Mouse (Mus musculus) E14TG2a.4 (cell line): Measurements from ENCODE around the gene Kcnk1.

ENCODE experiments used
- CTCF ChIP-seq: conservative IDR thresholded peaks from 2 replicates; pipeline ENCODE4 v1.5.1; 2014; ENCODE audit warnings: low read length
- NANOG ChIP-seq: IDR thresholded peaks from 2 replicates; pipeline ENCODE4 v1.6.1; 2014; ENCODE audit warnings: borderline replicate concordance, low read length, mixed read lengths
- POU5F1 ChIP-seq: IDR thresholded peaks from 2 replicates; pipeline ENCODE4 v1.6.1; 2014; ENCODE audit warnings: low read length, borderline replicate concordance

DNA sequence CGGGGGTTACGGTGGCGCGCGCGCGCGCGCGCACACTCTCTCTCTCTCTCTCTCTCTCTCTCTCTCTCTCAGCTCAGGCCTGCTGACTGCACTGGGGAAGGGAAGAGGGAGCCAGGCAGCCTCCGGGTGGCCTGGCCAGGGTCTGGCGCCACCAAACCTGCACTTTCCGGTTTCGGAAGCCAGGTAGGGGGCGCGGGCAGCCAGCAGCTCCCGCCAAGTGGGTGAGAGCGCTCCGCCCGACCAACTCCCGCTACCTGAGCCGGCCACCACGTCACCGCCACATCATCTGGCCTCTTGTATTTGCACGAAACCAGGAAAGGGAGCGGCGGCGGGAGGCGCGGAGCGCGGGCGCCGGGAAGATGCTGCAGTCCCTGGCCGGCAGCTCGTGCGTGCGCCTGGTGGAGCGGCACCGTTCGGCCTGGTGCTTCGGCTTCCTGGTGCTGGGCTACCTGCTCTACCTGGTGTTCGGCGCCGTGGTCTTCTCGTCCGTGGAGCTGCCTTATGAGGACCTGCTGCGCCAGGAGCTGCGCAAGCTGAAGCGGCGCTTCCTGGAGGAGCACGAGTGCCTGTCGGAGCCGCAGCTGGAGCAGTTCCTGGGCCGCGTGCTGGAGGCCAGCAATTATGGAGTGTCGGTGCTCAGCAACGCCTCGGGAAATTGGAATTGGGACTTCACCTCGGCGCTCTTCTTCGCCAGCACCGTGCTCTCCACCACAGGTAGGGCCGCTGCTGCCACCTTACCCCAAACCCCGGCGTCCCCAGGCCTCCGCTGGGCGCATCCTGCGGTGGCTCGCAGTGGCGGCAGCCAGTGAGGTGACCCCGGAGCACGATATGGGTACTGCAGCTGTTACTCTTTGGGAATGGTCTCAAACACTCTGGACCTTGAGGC is at the start of gene Kcnk1:
- TF ChIP-seq CTCF (no peak), POU5F1 (no peak), NANOG (no peak)
